Mouse (Mus musculus): Measurements from ENCODE around the gene Spem1. TPM values are rescaled to one million over a fixed set of nuclear protein-coding genes. Genes with fewer than 3 reads are reported as not detected.
"Not testable (repeated sequence)": the region's sequence is repeated elsewhere in the genome, so short reads cannot be mapped to it uniquely, and the experiment has no call there.

The Spem1 gene
- total RNA-seq (2014; rRNA removed) (0.93 TPM in 1 of 2 replicates, not detected in the other), polyA plus RNA-seq (2015; fragmentation: Nextera tagmentation; extraction: Ambion mirVana) (0.20 and 0.27 TPM in 2 replicates)

- peaks cover 32% of the 10 kb centered on the region for H3K36me3 ChIP-seq (ENCODE audit: insufficient read depth, low read length)
- WGBS, result 93% methylated on average over 3 of the region's 3 CpGs
- no peaks in the 10 kb centered on the region for H3K9me3 ChIP-seq (ENCODE audit: low read length)
- H3K4me1 ChIP-seq (ENCODE audit: insufficient read depth, low read length), result no peaks in the 10 kb centered on the region
- DNase-seq (ENCODE audit: low spot score), result no peak
- ATAC-seq (ENCODE audit: low FRiP score), result no peak
- no peak within 1 kb of the TSS for H3K9ac ChIP-seq (replicated peaks; ENCODE audit: low read length, poor library complexity, severe bottlenecking)
- no peak within 1 kb of the TSS for H3K4me3 ChIP-seq (ENCODE audit: low read depth, low read length)
- no peak within 1 kb of the TSS for H3K4me2 ChIP-seq (ENCODE audit: low read depth, low read length, poor library complexity, severe bottlenecking)
- no peaks in the 10 kb centered on the region for H3K27me3 ChIP-seq (ENCODE audit: insufficient read depth, low read length)
- no peak within 1 kb of the TSS for H3K27ac ChIP-seq (ENCODE audit: low read depth, low read length)
- no peak for TF ChIP-seq CTCF (IDR thresholded peaks at IDR 0.05)
Observed at GRCm38 (mm10) chr11:69822080-69822479, at the start of gene Spem1. Spem1 (minus strand) TSS chr11:69822180.

GRCm38 (mm10) chr11:69870289-69871069, 48.5 kb upstream of the Spem1 start:
- Histone ChIP-seq H3K4me2 (ENCODE audit: low read depth, low read length, poor library complexity, severe bottlenecking) (no peak overlapping the region), H3K27ac (ENCODE audit: low read depth, low read length) (no peak overlapping the region), H3K4me1 (ENCODE audit: insufficient read depth, low read length) (no peaks in the 10 kb centered on the region), H3K27me3 (ENCODE audit: insufficient read depth, low read length) (no peaks in the 10 kb centered on the region), H3K9me3 (ENCODE audit: low read length) (no peaks in the 10 kb centered on the region), H3K36me3 (ENCODE audit: insufficient read depth, low read length) (no peaks in the 10 kb centered on the region), H3K9ac (replicated peaks; ENCODE audit: low read length, poor library complexity, severe bottlenecking) (no peak overlapping the region), H3K4me3 (ENCODE audit: low read depth, low read length) (no peak overlapping the region)
- WGBS, result 97% methylated on average over 2 of the region's 2 CpGs
- no peak for TF ChIP-seq CTCF (IDR thresholded peaks at IDR 0.05)
- DNase-seq (ENCODE audit: low spot score), result no peak
- ATAC-seq (ENCODE audit: low FRiP score), result no peak

- H3K4me2 ChIP-seq (ENCODE audit: low read depth, low read length, poor library complexity, severe bottlenecking), result no peak overlapping the region
- WGBS, result 76% methylated on average over 9 of the region's 9 CpGs
- no peaks in the 10 kb centered on the region for H3K4me1 ChIP-seq (ENCODE audit: insufficient read depth, low read length)
- no peaks in the 10 kb centered on the region for H3K9me3 ChIP-seq (ENCODE audit: low read length)
- DNase-seq (ENCODE audit: low spot score) (no peak), ATAC-seq (ENCODE audit: low FRiP score) (no peak)
- H3K9ac ChIP-seq (replicated peaks; ENCODE audit: low read length, poor library complexity, severe bottlenecking), result no peak overlapping the region
- TF ChIP-seq CTCF (IDR thresholded peaks at IDR 0.05), result no peak
- no peak overlapping the region for H3K27ac ChIP-seq (ENCODE audit: low read depth, low read length)
- no peaks in the 10 kb centered on the region for H3K27me3 ChIP-seq (ENCODE audit: insufficient read depth, low read length)
- H3K36me3 ChIP-seq (ENCODE audit: insufficient read depth, low read length), result no peaks in the 10 kb centered on the region
- no peak overlapping the region for H3K4me3 ChIP-seq (ENCODE audit: low read depth, low read length)
Observed at GRCm38 (mm10) chr11:69867335-69867734, 45.4 kb upstream of the Spem1 start.

GRCm38 (mm10) chr11:69865561-69865960, 43.6 kb upstream of the Spem1 start:
- H3K36me3 ChIP-seq (ENCODE audit: insufficient read depth, low read length), result no peaks in the 10 kb centered on the region
- 76% methylated on average over 9 of the region's 9 CpGs for WGBS
- H3K9me3 ChIP-seq (ENCODE audit: low read length), result no peaks in the 10 kb centered on the region
- H3K9ac ChIP-seq (replicated peaks; ENCODE audit: low read length, poor library complexity, severe bottlenecking), result no peak overlapping the region
- H3K4me3 ChIP-seq (ENCODE audit: low read depth, low read length), result no peak overlapping the region
- no peak overlapping the region for H3K27ac ChIP-seq (ENCODE audit: low read depth, low read length)
- TF ChIP-seq CTCF (IDR thresholded peaks at IDR 0.05), result no peak
- no peaks in the 10 kb centered on the region for H3K27me3 ChIP-seq (ENCODE audit: insufficient read depth, low read length)
- no peak overlapping the region for H3K4me2 ChIP-seq (ENCODE audit: low read depth, low read length, poor library complexity, severe bottlenecking)
- no peaks in the 10 kb centered on the region for H3K4me1 ChIP-seq (ENCODE audit: insufficient read depth, low read length)
- no peak for DNase-seq (ENCODE audit: low spot score)
- no peak for ATAC-seq (ENCODE audit: low FRiP score)

GRCm38 (mm10) chr11:69864138-69864860, 42.3 kb upstream of the Spem1 start:
- ATAC-seq (ENCODE audit: low FRiP score), result no peak
- Histone ChIP-seq H3K27me3 (ENCODE audit: insufficient read depth, low read length) (no peaks in the 10 kb centered on the region), H3K27ac (ENCODE audit: low read depth, low read length) (no peak overlapping the region), H3K36me3 (ENCODE audit: insufficient read depth, low read length) (no peaks in the 10 kb centered on the region), H3K4me3 (ENCODE audit: low read depth, low read length) (no peak overlapping the region), H3K4me1 (ENCODE audit: insufficient read depth, low read length) (no peaks in the 10 kb centered on the region), H3K4me2 (ENCODE audit: low read depth, low read length, poor library complexity, severe bottlenecking) (no peak overlapping the region), H3K9me3 (ENCODE audit: low read length) (no peaks in the 10 kb centered on the region), H3K9ac (replicated peaks; ENCODE audit: low read length, poor library complexity, severe bottlenecking) (no peak overlapping the region)
- DNase-seq (ENCODE audit: low spot score), result no peak
- TF ChIP-seq CTCF (IDR thresholded peaks at IDR 0.05), result no peak
- WGBS, result 46% methylated on average over 8 of the region's 8 CpGs

- H3K4me1 ChIP-seq (ENCODE audit: insufficient read depth, low read length); H3K9ac ChIP-seq (replicated peaks; ENCODE audit: low read length, poor library complexity, severe bottlenecking); H3K9me3 ChIP-seq (ENCODE audit: low read length); DNase-seq (ENCODE audit: low spot score); H3K4me3 ChIP-seq (ENCODE audit: low read depth, low read length); H3K27me3 ChIP-seq (ENCODE audit: insufficient read depth, low read length); H3K27ac ChIP-seq (ENCODE audit: low read depth, low read length); H3K4me2 ChIP-seq (ENCODE audit: low read depth, low read length, poor library complexity, severe bottlenecking); ATAC-seq (ENCODE audit: low FRiP score); H3K36me3 ChIP-seq (ENCODE audit: insufficient read depth, low read length): not testable (repeated sequence)
- WGBS, result 82% methylated on average over 3 of the region's 3 CpGs
Observed at GRCm38 (mm10) chr11:69863729-69864128, 41.7 kb upstream of the Spem1 start.

Data from midbrain, postnatal 0 days (tissue).